Mouse (Mus musculus) ES-E14 (cell line): Measurements from ENCODE around the gene Gprc5c.

Experiments
- CHD2 ChIP-seq: IDR thresholded peaks from 2 replicates; pipeline ENCODE4 v1.6.1; 2014; ENCODE audit warnings: mild to moderate bottlenecking, low read depth, low read length, inconsistent platforms
- HCFC1 ChIP-seq: IDR thresholded peaks from 2 replicates; pipeline ENCODE4 v1.6.1; 2012; ENCODE audit warnings: low read length, inconsistent platforms, borderline replicate concordance; ENCODE audit not compliant: insufficient read depth
- MAFK ChIP-seq: IDR thresholded peaks from 2 replicates; pipeline ENCODE4 v1.6.1; 2014; ENCODE audit warnings: mild to moderate bottlenecking, low read depth, low read length, inconsistent platforms; ENCODE audit not compliant: insufficient read depth

GRCm38 (mm10) chr11:114809371-114809770 is 41.6 kb upstream of the Gprc5c start:
- TF ChIP-seq HCFC1 (no peak), MAFK (no peak), CHD2 (no peak)
